Mouse (Mus musculus) embryonic fibroblast, embryonic 13.5 days (primary cell): ENCODE results near the gene Cdk12.

ENCODE experiments used
- CTCF ChIP-seq: IDR thresholded peaks from 2 replicates; pipeline ENCODE4 v1.5.1; 2011; ENCODE audit warnings: mild to moderate bottlenecking, control low read depth, low read length, moderate library complexity, borderline replicate concordance; ENCODE audit not compliant: insufficient read depth
- POLR2A ChIP-seq: IDR thresholded peaks from 2 replicates; pipeline ENCODE4 v1.6.1; 2011; ENCODE audit warnings: low read depth, mild to moderate bottlenecking, control low read depth, low read length, moderate library complexity

GRCm38 (mm10) chr11:98318421-98319116 lies 115.7 kb downstream of the Cdk12 start:
- TF ChIP-seq POLR2A (no peak), CTCF (no peak)
